Mouse (Mus musculus) kidney, adult 8-10 months (tissue): ENCODE results near the gene Upp1.
"Not testable (repeated sequence)": the region's sequence is repeated elsewhere in the genome, so short reads cannot be mapped to it uniquely, and the experiment has no call there.

ENCODE experiments used
- DNase-seq, 2 experiments: peaks; one replicate each; pipeline ENCODE4 v3.0.0; 2022

The Upp1 gene

GRCm38 (mm10) chr11:9118050-9118420 lies at the start of gene Upp1:
Gene Upp1 (plus strand): TSS chr11:9118103.
- DNase-seq = no peak

DNA sequence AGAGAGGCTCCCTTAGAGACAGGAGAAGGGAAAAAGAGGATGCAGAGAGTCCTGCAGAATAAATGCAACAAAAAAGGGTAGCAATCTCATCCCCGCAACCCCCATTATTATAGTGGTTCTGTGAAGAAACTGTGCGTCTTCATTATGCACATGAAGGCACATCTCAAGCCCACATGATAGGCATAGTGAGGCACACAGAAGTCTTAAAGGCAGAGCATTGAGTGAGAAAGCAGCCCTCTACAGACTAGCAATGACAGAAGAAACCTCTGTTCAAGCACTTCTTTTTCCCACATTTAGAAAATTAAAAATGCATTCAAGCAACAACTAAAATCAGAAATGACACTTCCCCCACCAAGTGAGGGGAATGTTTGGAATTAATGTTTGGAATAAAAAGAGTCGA lies 41.5 kb upstream of the Upp1 start:
- no peak for DNase-seq

GRCm38 (mm10) chr11:9113189-9113588 lies 4.7 kb upstream of the Upp1 start:
- DNase-seq = no peak

GRCm38 (mm10) chr11:9115367-9116120 lies 2.4 kb upstream of the Upp1 start:
- DNase-seq = no peak

DNA sequence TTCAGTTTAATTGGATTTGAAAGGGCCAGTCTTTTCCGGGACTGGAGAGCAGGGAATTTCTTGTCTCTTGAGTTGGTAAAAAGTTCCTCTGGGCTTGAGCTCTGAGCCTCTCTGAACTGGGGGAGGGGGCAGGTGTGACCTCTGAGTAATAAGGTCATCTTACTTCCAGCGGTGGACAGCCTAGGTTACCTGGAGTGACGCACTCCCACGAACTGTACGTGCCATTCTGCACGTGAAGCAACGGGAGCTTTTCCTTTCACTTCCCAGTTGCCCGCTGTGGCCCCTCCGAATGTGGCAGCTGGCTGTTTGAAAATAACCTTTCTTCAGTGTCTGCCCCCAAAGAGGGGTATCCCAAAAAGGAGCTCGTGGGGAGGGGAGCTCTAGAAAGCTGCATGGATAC lies 1.8 kb upstream of the Upp1 start:
- no peak for DNase-seq

DNA sequence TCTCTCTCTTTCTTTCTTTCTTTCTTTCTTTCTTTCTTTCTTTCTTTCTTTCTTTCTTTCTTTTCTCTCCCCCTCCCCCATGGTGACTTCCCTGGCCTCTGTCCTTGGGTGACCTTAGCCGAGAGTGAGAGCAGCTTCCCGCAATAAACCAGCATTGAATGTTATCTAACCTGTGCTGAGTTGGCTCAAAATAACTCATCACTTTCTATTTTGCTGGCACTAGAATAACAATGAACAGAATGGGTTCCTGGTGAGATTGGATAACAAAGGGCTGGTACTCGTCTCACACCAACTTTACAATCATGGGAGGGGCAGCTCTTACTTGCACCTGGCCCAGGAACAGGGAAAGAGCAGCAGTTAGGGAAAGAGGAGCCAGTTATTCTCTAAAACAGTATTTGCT lies 987 bp upstream of the Upp1 start:
- DNase-seq = no peak

DNA sequence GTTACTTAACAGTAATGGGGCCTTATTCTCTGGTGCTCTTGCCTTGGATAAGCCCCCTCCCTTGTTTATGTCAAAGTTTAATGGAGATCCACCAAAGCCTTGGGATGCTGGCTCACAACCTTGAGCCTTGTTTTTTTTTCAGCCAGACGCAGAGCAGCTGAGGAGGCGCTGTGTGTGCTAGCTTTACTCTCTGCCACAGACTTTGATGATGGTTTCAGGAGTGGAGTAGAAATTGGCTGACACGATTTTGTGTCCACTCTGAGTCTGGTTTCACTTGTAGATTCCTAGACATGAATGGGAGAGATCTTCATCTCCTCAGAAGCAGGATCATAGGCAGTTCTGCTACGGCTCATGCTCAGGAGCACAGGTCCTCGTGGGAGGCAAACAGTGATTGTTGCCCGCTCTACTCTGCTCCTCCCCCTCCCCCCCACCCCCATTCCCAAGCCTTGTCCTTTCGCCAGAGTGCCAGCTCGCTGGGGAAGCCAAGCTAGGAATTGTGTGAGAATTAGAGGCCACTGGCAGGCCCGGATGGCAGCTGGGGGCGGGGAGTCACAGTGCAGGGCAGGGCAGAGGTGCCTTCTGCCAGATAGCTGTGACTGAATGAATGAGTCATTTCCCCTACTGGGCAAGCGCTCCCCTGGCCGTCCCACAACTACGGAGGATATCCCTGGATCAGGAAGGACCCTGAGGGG lies 399 bp upstream of the Upp1 start:
- DNase-seq = peak; percentile 67 to 76

DNA sequence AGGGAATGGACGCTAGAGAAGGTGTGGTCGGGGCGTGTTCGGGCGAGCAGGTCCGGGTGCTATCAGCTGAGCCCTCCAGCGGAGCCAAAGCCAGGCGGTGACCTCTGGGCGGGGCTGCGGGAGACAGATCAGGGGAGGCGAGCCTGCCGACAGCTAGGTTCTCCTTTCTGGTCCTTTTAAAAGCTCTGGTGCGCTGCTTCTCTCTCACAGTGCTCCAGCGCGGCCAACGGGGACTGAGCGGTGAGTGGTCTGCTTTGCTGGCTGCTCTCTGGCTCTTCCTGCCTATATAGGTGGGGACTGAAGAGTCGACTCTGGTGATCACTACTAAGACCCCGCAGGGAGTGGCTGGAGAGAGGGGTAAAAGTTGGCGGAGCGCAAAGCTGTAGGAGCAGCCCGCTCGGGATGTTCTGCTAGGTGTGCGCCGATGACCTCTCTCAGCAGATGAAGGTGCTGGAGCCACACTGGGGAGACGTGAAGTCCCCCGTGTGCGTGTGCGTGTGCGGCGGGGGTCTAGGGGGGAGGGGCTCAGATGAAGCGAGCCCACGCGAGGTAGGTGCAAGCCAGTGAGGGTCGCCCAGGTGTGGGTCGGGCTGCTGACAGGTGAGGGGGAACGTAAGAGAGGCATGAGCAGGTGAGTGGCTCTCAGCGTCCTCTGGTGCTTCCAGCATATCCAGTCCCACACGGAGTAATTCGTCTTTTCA lies 668 bp downstream of the Upp1 start:
- DNase-seq = peak; percentile 53 to 59

DNA sequence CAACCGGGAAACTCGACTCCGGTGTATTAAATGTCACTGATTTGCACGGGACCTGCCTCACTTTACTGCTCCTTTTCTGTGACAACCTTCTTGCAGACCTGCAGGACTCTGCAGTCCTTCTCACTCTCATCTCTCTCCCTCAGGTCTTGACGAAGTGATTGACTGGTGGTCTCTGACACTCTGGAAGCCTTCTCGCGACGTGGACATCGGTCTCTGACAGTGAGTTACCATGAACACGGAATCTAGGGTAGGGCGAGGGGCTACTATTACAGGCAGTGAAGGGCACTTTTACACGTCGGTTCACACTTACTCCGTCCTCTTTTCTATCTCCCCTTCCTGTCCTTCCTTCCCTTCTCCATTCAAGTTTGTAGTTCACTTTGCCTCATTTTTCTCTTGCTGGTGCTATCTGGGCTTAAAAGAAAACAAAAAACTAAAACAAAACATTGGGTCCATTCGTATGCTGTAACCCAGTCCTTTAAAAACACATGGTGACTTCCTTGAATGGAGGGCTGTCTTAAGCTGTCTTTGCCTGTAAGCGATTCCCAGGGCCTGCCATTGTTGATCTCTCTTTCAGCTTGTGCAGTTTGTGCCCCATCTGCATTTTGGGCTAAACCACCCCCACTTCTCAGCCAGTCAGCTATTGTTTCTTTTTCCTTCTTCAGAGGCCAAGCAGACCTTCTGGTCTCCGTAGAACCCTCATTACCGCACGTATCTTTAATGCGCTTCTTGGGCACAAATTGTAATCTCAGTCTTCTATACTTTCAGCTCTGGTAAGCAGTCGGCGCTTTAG lies 1.5 kb downstream of the Upp1 start:
- no peak for DNase-seq

DNA sequence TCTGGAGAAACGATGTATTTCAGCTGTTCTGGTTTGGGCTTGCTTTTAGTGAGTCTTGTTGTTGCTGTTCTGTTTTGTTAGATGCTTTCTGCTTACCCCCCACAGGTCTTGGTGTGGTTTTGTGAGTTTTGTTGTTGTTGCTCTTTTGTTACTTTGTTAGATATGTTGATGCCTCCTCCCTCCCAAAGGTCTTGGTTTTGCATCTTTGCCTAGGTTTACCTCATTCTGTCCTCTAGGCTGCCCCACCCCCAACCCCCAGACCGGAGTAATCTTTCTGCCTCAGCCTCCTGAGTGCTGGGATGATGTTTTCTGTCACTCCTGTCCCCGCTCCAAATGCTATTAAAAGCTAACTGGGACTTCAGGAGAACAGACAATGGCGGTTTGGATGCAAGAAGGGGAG lies 4.4 kb downstream of the Upp1 start:
- no peak for DNase-seq

DNA sequence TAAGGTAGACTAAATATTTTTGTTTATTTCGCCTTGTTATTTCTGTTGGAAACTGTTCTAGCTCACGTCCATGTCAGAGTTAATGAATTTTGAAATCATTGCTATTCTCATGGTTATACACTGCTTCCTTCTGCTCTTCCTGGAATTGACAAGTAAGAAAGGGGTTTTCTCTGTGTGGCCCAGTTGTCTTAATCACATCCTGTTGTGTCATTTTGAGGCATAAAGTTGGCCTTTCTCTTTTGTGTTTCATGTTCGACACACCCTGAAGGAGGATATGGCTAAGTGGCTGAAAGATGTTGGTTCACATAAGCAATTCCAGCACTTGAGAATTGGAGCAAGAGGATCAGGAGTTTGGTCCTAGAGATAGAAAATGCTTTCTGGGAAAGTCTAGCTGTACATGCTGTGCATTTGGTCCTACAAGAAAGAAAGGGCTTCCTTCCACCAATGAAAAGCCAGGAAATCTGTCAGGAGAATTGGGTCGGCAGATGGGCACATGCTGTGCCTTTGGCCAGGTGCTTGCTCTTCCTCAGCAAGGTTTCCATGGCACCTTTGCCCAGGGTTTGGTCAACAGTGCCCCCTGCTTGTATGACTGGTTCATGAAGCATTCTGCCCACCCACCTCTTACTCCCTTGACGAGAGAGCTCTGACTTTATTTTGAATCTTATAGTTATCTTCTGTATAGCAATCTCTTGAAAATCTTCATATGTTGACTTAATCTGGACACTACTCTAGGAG lies 8.6 kb downstream of the Upp1 start:
- peak in 1 of 2 experiments; percentile 46 for DNase-seq

GRCm38 (mm10) chr11:9128110-9128509 lies 10.2 kb downstream of the Upp1 start:
- DNase-seq = no peak

DNA sequence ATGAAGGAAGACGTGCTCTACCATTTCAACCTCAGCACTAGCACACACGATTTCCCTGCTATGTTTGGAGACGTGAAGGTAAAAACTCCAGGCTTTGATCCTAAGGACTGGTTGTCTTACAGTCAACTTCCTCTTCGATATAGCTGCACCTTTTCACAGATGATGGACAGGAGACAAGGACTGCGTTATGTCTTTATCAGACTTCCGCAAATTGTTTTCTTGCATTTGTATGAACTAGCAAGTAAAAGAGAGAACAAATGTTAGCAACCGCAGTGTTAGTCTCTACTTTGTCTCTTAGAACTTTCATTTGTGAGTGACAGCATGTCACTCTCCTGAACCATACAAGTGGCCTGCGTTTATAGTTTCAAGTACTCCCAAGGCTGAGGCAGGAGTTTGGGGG lies 11.6 kb downstream of the Upp1 start:
- DNase-seq = no peak

DNA sequence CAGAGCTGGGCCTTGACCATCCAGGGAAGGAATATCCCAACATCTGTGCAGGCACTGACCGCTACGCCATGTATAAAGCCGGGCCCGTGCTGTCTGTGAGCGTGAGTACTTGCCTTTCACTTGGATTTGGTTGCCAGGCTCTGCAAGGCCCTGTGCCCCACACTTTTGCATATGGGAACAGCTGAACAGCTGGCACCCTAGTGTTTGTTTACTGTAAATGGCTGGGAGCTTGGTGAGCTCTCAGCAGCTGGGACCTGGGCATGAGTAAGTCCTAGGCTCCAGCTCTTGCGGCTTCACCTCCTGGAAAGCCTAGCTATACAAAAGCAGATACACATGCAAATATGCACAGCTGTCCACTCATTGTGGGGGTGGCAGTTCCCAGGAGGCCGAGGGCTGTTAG lies 13.8 kb downstream of the Upp1 start:
- no peak for DNase-seq

DNA sequence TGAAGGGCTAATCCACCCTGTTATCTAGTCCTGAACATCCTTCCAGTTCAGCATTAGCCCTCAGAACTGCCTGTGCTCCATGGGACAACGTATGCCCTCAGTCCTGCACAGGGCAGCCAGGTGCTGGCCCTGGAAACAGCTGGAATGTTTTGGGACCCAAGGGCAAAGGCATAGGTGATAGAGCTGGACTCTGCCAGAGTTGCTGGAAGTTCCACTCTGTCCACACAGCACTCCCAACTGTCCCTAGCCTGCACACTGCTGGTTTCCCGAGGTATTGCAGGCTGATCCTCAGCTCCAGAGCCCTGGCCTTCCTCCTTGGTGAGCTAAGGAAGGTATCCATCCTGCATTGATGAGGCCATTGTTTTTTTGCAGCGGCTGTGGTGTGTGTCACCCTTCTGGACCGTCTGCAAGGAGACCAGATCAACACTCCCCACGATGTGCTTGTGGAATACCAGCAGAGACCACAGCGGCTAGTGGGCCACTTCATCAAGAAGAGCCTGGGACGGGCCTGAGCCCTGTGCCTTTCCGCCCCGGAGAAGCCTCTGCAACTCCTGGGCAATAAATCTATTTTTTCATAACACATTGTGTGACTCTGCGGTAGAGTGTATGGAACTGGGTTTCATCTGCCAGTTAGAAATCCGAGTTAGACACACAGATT lies 17.8 kb downstream of the Upp1 start:
- DNase-seq = peak in 1 of 2 experiments; percentile 32

DNA sequence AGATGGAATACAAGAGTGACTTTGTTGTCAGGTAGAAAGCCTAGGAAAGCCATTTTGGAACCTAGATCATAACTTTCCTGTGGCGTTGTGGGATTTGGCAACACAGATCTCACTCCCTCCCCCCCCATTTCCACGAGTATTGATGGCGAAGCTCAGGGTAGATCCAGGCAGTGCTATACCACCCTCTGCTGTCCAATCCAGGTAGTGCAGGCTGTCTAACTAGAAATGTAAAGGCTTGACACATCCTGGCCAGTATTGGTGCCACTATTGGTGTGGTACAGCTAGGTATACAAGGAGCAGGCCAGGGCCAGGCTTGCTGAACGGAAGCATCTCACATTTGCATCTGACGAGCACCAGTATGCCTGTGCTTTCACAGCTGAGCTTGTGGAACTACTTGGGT lies 18.6 kb downstream of the Upp1 start:
- DNase-seq = peak; percentile 68 to 88

DNA sequence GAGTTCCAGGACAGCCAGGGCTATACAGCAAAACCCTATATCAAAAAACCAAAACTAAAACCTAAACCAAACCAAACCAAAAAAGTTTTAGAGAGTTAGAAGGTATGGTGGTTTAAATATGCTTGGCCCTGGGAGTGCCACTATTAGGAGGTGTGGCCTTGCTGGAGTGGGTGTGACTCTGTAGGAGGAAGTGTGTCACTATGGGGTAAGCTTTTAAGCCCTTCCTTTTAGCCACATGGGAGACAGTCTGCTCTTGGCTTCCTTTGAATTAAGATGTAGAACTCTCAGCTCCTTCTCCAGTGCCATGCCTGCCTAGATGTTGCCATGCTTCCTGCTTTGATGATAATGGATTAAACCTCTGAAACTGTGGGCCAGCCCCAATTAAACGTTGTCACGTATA lies 27.2 kb downstream of the Upp1 start:
- no peak for DNase-seq

- DNase-seq = no peak
Observed at GRCm38 (mm10) chr11:9146115-9146514, 28.2 kb downstream of the Upp1 start.

GRCm38 (mm10) chr11:9146683-9147082 lies 28.8 kb downstream of the Upp1 start:
- no peak for DNase-seq

- DNase-seq = no peak
Observed at GRCm38 (mm10) chr11:9148206-9148605, 30.3 kb downstream of the Upp1 start.

DNA sequence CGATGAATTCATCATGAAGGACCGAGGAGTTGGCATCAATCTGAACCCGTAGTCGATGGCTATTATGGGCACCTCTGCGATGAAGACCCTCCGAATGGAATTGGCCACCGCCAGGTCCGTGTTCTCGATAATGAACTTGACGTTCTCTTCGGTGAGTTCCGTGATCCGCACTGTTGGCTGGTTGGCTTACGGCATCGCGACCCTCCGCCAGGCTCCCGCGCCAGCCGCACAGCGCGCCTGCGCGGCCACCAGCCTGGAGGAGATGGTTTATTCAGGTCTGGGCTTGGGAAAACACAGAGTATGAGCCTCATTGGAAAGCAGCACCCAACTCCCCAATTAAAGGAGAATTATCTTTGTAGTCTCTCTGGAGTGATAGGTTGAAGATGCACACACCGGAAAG lies 32.5 kb downstream of the Upp1 start:
- DNase-seq = not testable (repeated sequence)

DNA sequence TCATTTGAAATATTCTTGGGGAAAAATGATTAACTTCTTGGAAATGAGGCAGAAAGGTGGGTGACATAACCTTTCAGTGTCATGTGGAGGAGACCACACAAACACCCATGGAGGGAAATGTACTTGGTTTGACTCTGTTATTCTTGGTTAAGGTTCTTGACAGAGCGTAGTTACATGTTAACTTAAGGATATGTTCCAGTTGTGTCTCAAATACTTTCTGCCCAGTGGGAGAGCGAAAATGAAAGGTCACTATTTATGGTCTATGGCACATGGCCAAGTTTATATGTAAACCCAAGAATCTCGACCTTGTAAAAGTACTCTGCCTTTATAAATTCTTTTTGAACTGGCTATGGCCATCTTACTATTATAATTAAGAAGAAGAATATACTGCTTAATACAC lies 42.0 kb downstream of the Upp1 start:
- peak; percentile 62 to 92 for DNase-seq
